Mouse (Mus musculus) CH12.LX (cell line): ENCODE measurements around the gene Celf2. TPM values are rescaled to one million over a fixed set of nuclear protein-coding genes. Genes with fewer than 3 reads are reported as not detected.

Experiments
- DNase-seq: peaks from one replicate; pipeline ENCODE4 v3.0.0-alpha.2; 2013; ENCODE audit errors: extremely low read depth
- H3K27ac ChIP-seq: 2 replicates; pipeline ENCODE4 v1.5.1; 2012; ENCODE audit warnings: low read depth, mild to moderate bottlenecking, control low read depth, moderate library complexity; ENCODE audit not compliant: insufficient read depth
- H3K27me3 ChIP-seq: replicated peaks from 2 replicates; pipeline ENCODE3; 2012; ENCODE audit warnings: inconsistent platforms
- H3K36me3 ChIP-seq, 2 experiments: replicated peaks in 1 of 2; 2 replicates each; pipeline versions ENCODE3 to v1.6.1; 2012; ENCODE audit warnings: inconsistent platforms in 1 of 2, low read length in 1 of 2, mild to moderate bottlenecking in 1 of 2, mixed read lengths in 1 of 2, moderate library complexity in 1 of 2; ENCODE audit not compliant: control insufficient read depth in 1 of 2, insufficient read depth in 1 of 2
- H3K4me1 ChIP-seq, 2 experiments: 2 replicates each; pipeline ENCODE4 v1.6.1; 2012; ENCODE audit warnings: inconsistent platforms in 1 of 2, moderate library complexity in 1 of 2; ENCODE audit not compliant: insufficient read depth in 2 of 2, control insufficient read depth in 1 of 2
- H3K4me2 ChIP-seq: 2 replicates; pipeline ENCODE4 v1.6.1; 2012; ENCODE audit warnings: low read depth, mild to moderate bottlenecking, control low read depth; ENCODE audit not compliant: poor library complexity, insufficient read depth, severe bottlenecking
- H3K4me3 ChIP-seq, 3 experiments: fragments of 150-350 bp in 1 of 3; sonication (generic) in 1 of 3; replicated peaks in 1 of 3; 2 replicates each; pipeline versions ENCODE3 to v1.5.1; 2011 to 2012; ENCODE audit warnings: low read depth in 2 of 3, low read length in 2 of 3, mild to moderate bottlenecking in 2 of 3, moderate library complexity in 2 of 3, control low read depth in 1 of 3, improper control_type of control experiment in 1 of 3, inconsistent platforms in 1 of 3, mixed read lengths in 1 of 3; ENCODE audit not compliant: poor library complexity in 1 of 3
- H3K79me2 ChIP-seq: replicated peaks from 2 replicates; pipeline ENCODE4 v1.6.1; 2012; ENCODE audit warnings: mild to moderate bottlenecking, moderate library complexity; ENCODE audit not compliant: control insufficient read depth, poor library complexity, insufficient read depth, severe bottlenecking; ENCODE audit errors: extremely low read depth
- H3K9ac ChIP-seq: 2 replicates; pipeline ENCODE4 v1.6.1; 2012; ENCODE audit warnings: low read depth, mild to moderate bottlenecking, control low read depth, moderate library complexity; ENCODE audit not compliant: insufficient read depth
- H3K9me3 ChIP-seq: replicated peaks from 2 replicates; pipeline ENCODE3; 2012; ENCODE audit warnings: low read length, inconsistent platforms, mixed read lengths
- BHLHE40 ChIP-seq: IDR thresholded peaks from 2 replicates; pipeline ENCODE4 v1.6.1; 2011; ENCODE audit warnings: mild to moderate bottlenecking, low read depth, low read length, improper control_type of control experiment
- CHD1 ChIP-seq: IDR thresholded peaks from 2 replicates; pipeline ENCODE4 v1.6.1; 2012; ENCODE audit warnings: low read depth, low read length, improper control_type of control experiment, inconsistent platforms
- E2F4 ChIP-seq: IDR thresholded peaks from 2 replicates; pipeline ENCODE4 v1.6.1; 2011; ENCODE audit warnings: low read depth, low read length, improper control_type of control experiment; ENCODE audit not compliant: insufficient replicate concordance
- EP300 ChIP-seq: IDR thresholded peaks from 2 replicates; pipeline ENCODE4 v1.6.1; 2011; ENCODE audit warnings: low read length, improper control_type of control experiment
- ETS1 ChIP-seq: conservative IDR thresholded peaks from 2 replicates; pipeline ENCODE4 v1.6.1; 2012; ENCODE audit warnings: low read depth, mild to moderate bottlenecking, inconsistent platforms, low read length, improper control_type of control experiment, moderate library complexity
- HCFC1 ChIP-seq: IDR thresholded peaks from 2 replicates; pipeline ENCODE4 v1.6.1; 2012; ENCODE audit warnings: low read depth, mild to moderate bottlenecking, inconsistent platforms, low read length, improper control_type of control experiment
- JUN ChIP-seq: IDR thresholded peaks from 2 replicates; pipeline ENCODE4 v1.6.1; 2011; ENCODE audit warnings: low read depth, mild to moderate bottlenecking, low read length, improper control_type of control experiment, moderate library complexity; ENCODE audit not compliant: insufficient read depth
- JUND ChIP-seq: conservative IDR thresholded peaks from 2 replicates; pipeline ENCODE4 v1.6.1; 2011; ENCODE audit warnings: low read depth, low read length, improper control_type of control experiment
- MAX ChIP-seq: IDR thresholded peaks from 2 replicates; pipeline ENCODE4 v1.6.1; 2011; ENCODE audit warnings: low read length, improper control_type of control experiment
- MAZ ChIP-seq: IDR thresholded peaks from 2 replicates; pipeline ENCODE4 v1.6.1; 2012; ENCODE audit warnings: low read depth, mild to moderate bottlenecking, inconsistent platforms, low read length, improper control_type of control experiment, moderate library complexity
- MEF2A ChIP-seq: IDR thresholded peaks from 2 replicates; pipeline ENCODE4 v1.6.1; 2014; ENCODE audit warnings: low read depth, mild to moderate bottlenecking, inconsistent platforms, low read length, improper control_type of control experiment, borderline replicate concordance
- NELFE ChIP-seq: IDR thresholded peaks from 2 replicates; pipeline ENCODE4 v1.6.1; 2011; ENCODE audit warnings: low read depth, low read length, improper control_type of control experiment
- POLR2A ChIP-seq: IDR thresholded peaks from 2 replicates; pipeline ENCODE4 v1.6.1; 2011; ENCODE audit warnings: low read depth, mild to moderate bottlenecking, improper control_type of control experiment, low read length
- POLR2AphosphoS2 ChIP-seq: IDR thresholded peaks from 2 replicates; pipeline ENCODE4 v1.6.1; 2011; ENCODE audit warnings: low read depth, low read length, improper control_type of control experiment
- RAD21 ChIP-seq: IDR thresholded peaks from 2 replicates; pipeline ENCODE4 v1.6.1; 2011; ENCODE audit warnings: low read depth, mild to moderate bottlenecking, low read length, improper control_type of control experiment, moderate library complexity
- SIN3A ChIP-seq: IDR thresholded peaks from 2 replicates; pipeline ENCODE4 v1.6.1; 2012; ENCODE audit warnings: low read length, improper control_type of control experiment, inconsistent platforms
- SMC3 ChIP-seq: IDR thresholded peaks from 2 replicates; pipeline ENCODE4 v1.6.1; 2011; ENCODE audit warnings: low read depth, low read length, improper control_type of control experiment
- USF1 ChIP-seq: IDR thresholded peaks from 2 replicates; pipeline ENCODE4 v1.6.1; 2014; ENCODE audit warnings: low read depth, mild to moderate bottlenecking, inconsistent platforms, low read length, improper control_type of control experiment
- ZC3H11A ChIP-seq: IDR thresholded peaks from 2 replicates; pipeline ENCODE4 v1.6.1; 2012; ENCODE audit warnings: low read depth, mild to moderate bottlenecking, inconsistent platforms, low read length, improper control_type of control experiment
- ZKSCAN1 ChIP-seq: IDR thresholded peaks from 2 replicates; pipeline ENCODE4 v1.6.1; 2012; ENCODE audit warnings: low read depth, inconsistent platforms, low read length, improper control_type of control experiment, borderline replicate concordance
- ZNF384 ChIP-seq: IDR thresholded peaks from 2 replicates; pipeline ENCODE4 v1.6.1; 2012; ENCODE audit warnings: low read depth, low read length, improper control_type of control experiment, inconsistent platforms
- dilution Hi-C: fragments of 300-500 bp; cut with MboI; formaldehyde crosslinking; loops from 2 replicates; pipeline ENCODE4 v1.14.3; 2020; ENCODE audit warnings: low sequenced_read_pairs; ENCODE audit not compliant: extremely low pct_unique_long_range_greater_than_20kb, extremely low pct_ligation_motif_present
- in situ Hi-C: fragments of 300-500 bp; cut with MboI; formaldehyde crosslinking; loops from 3 replicates; pipeline ENCODE4 v1.14.3; 2019; ENCODE audit warnings: low sequenced_read_pairs, low pct_ligation_motif_present, low pct_unique_long_range_greater_than_20kb, mixed read lengths
- polyA plus RNA-seq: library from polyadenylated mRNA; unstranded; fragments of >175 nt; gene quantifications from 2 replicates; pipeline ENCODE4 v1.2.1, GENCODE M21; 2012; ENCODE audit warnings: low read depth; ENCODE audit not compliant: insufficient read length
- total RNA-seq, 2 experiments: library from RNA; depleted of rRNA; stranded (reverse); fragments of 300-350 nt in 1 of 2; fragments of >200 nt in 1 of 2; gene quantifications; 2 replicates each; pipeline ENCODE4 v1.2.3; 2012 to 2014

The Celf2 gene
- total and polyA plus RNA-seq, 3 experiments: 51.0 to 143 (median 103) TPM

GRCm38 (mm10) chr2:7378736-7379135, 130.6 kb downstream of the Celf2 start:
- no peaks in the 10 kb centered on the region for H3K79me2 ChIP-seq
- no peak overlapping the region for H3K27ac ChIP-seq
- H3K27me3 ChIP-seq: no peaks in the 10 kb centered on the region
- no peaks in the 10 kb centered on the region for H3K4me1 ChIP-seq
- TF ChIP-seq E2F4 (no peak), SMC3 (no peak), MEF2A (no peak), CHD1 (no peak), RAD21 (no peak), JUND (no peak), BHLHE40 (no peak), ZC3H11A (no peak), USF1 (no peak), ETS1 (no peak), SIN3A (no peak), ZNF384 (no peak), MAX (no peak), ZKSCAN1 (no peak), POLR2A (no peak), POLR2AphosphoS2 (no peak), HCFC1 (no peak), JUN (no peak)
- H3K9me3 ChIP-seq: no peaks in the 10 kb centered on the region
- in situ Hi-C loops: no loop called here
- dilution Hi-C loops: no loop called here
- H3K9ac ChIP-seq: no peak overlapping the region
- no peaks in the 10 kb centered on the region for H3K36me3 ChIP-seq
- no peak overlapping the region for H3K4me3 ChIP-seq
- no peak for DNase-seq
- no peak overlapping the region for H3K4me2 ChIP-seq

DNA sequence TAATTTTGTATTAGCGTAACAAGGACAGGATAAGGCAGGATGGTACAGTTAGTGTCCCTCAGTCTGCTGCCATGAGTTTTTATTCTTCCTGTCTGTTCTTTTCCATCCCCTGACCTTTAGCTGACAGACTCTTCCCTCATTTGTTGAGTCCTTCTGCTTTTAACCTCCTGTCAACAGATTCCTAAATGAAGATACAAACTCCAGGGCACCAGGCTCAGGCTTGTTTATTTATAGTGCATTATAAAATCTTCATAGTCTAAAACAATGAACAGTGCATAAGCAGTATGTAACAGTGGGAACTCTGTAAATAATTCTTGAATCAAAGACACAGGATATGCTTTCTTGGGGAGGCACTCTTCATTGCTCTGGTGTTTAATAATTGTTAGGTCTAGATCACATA, 131.5 kb downstream of the Celf2 start:
- Histone ChIP-seq H3K9me3 (no peaks in the 10 kb centered on the region), H3K27me3 (no peaks in the 10 kb centered on the region), H3K9ac (no peak overlapping the region), H3K27ac (no peak overlapping the region), H3K4me1 (no peaks in the 10 kb centered on the region), H3K36me3 (no peaks in the 10 kb centered on the region), H3K4me2 (no peak overlapping the region), H3K79me2 (no peaks in the 10 kb centered on the region), H3K4me3 (no peak overlapping the region)
- dilution Hi-C loops: no loop called here
- in situ Hi-C loops: no loop called here
- no peak for TF ChIP-seq EP300
- TF ChIP-seq NELFE: no peak
- no peak for TF ChIP-seq BHLHE40
- TF ChIP-seq POLR2A: no peak
- TF ChIP-seq SIN3A: no peak
- TF ChIP-seq MAZ: no peak
- no peak for DNase-seq
